Mouse (Mus musculus) E14TG2a.4 (cell line): ENCODE measurements at regions not wholly inside any gene's neighbourhood (a gene's known extent, or its start where the extent isn't known, plus 50 kb on each side); places are given as distances from the start of the nearest gene placed in this dataset.

Experiments used
- H3K27me3 ChIP-seq: 2 replicates; pipeline ENCODE4 v1.6.1; 2014; ENCODE audit warnings: low read length, control low read depth; ENCODE audit not compliant: insufficient read depth
- H3K36me3 ChIP-seq: 2 replicates; pipeline ENCODE4 v1.6.1; 2014; ENCODE audit warnings: low read length, control low read depth; ENCODE audit not compliant: insufficient read depth
- H3K4me1 ChIP-seq: replicated peaks from 2 replicates; pipeline ENCODE4 v1.6.1; 2014; ENCODE audit warnings: low read depth, low read length, control low read depth
- H3K4me3 ChIP-seq: replicated peaks from 2 replicates; pipeline ENCODE4 v1.5.1; 2014; ENCODE audit warnings: mild to moderate bottlenecking, low read length
- H3K9me3 ChIP-seq: 2 replicates; pipeline ENCODE4 v1.6.1; 2014; ENCODE audit warnings: low read length, control low read depth
- CTCF ChIP-seq: conservative IDR thresholded peaks from 2 replicates; pipeline ENCODE4 v1.5.1; 2014; ENCODE audit warnings: low read length
- NANOG ChIP-seq: IDR thresholded peaks from 2 replicates; pipeline ENCODE4 v1.6.1; 2014; ENCODE audit warnings: borderline replicate concordance, low read length, mixed read lengths
- POU5F1 ChIP-seq: IDR thresholded peaks from 2 replicates; pipeline ENCODE4 v1.6.1; 2014; ENCODE audit warnings: low read length, borderline replicate concordance

GRCm38 (mm10) chr11:7010858-7011257 is 52.4 kb upstream of the Adcy1 start:
- TF ChIP-seq POU5F1 (no peak), CTCF (no peak), NANOG (no peak)
- H3K4me3 ChIP-seq = no peak overlapping the region

GRCm38 (mm10) chr11:6999329-6999728 is 64.0 kb upstream of the Adcy1 start:
- Histone ChIP-seq H3K9me3 (peaks cover 5% of the 10 kb centered on the region; the same call in 1 of the 2 replicates), H3K4me1 (no peaks in the 10 kb centered on the region), H3K27me3 (no peaks in the 10 kb centered on the region), H3K36me3 (no peaks in the 10 kb centered on the region), H3K4me3 (no peak overlapping the region)
- TF ChIP-seq CTCF (no peak), NANOG (no peak), POU5F1 (no peak)

More at GRCm38 (mm10) chr11:7010858-7011257, 52.4 kb upstream of the Adcy1 start:
- Histone ChIP-seq H3K36me3 (no peaks in the 10 kb centered on the region), H3K9me3 (peaks cover 18% of the 10 kb centered on the region), H3K27me3 (no peaks in the 10 kb centered on the region), H3K4me1 (no peaks in the 10 kb centered on the region)

- H3K9me3 ChIP-seq = peaks cover 5% of the 10 kb centered on the region; the same call in 1 of the 2 replicates
- H3K27me3 ChIP-seq = no peaks in the 10 kb centered on the region
- no peaks in the 10 kb centered on the region for H3K4me1 ChIP-seq
- TF ChIP-seq CTCF (no peak), NANOG (no peak), POU5F1 (no peak)
- H3K4me3 ChIP-seq = no peak overlapping the region
- H3K36me3 ChIP-seq = no peaks in the 10 kb centered on the region
Observed at GRCm38 (mm10) chr11:6998810-6999209, 64.5 kb upstream of the Adcy1 start.

- Histone ChIP-seq H3K9me3 (no peaks in the 10 kb centered on the region), H3K36me3 (no peaks in the 10 kb centered on the region), H3K4me1 (no peaks in the 10 kb centered on the region), H3K27me3 (no peaks in the 10 kb centered on the region), H3K4me3 (no peak overlapping the region)
- TF ChIP-seq POU5F1 = no peak
- TF ChIP-seq NANOG = no peak
- no peak for TF ChIP-seq CTCF
Observed at GRCm38 (mm10) chr11:6997508-6997907, 65.8 kb upstream of the Adcy1 start.

- peaks cover 4% of the 10 kb centered on the region; the same call in 1 of the 2 replicates for H3K27me3 ChIP-seq
- H3K9me3 ChIP-seq = no peaks in the 10 kb centered on the region
- no peak overlapping the region for H3K4me3 ChIP-seq
- no peaks in the 10 kb centered on the region for H3K4me1 ChIP-seq
- TF ChIP-seq CTCF = no peak
- TF ChIP-seq NANOG = no peak
- TF ChIP-seq POU5F1 = no peak
- no peaks in the 10 kb centered on the region for H3K36me3 ChIP-seq
Observed at GRCm38 (mm10) chr11:6993731-6994130, 69.6 kb upstream of the Adcy1 start.

- no peak for TF ChIP-seq NANOG
- TF ChIP-seq CTCF = no peak
Observed at GRCm38 (mm10) chr11:6991626-6992025, 71.7 kb upstream of the Adcy1 start.

GRCm38 (mm10) chr11:6990711-6991110 is 72.6 kb upstream of the Adcy1 start:
- peaks cover 4% of the 10 kb centered on the region; the same call in 1 of the 2 replicates for H3K27me3 ChIP-seq
- no peaks in the 10 kb centered on the region for H3K36me3 ChIP-seq
- no peaks in the 10 kb centered on the region for H3K4me1 ChIP-seq
- no peaks in the 10 kb centered on the region for H3K9me3 ChIP-seq
- TF ChIP-seq CTCF (no peak), NANOG (no peak), POU5F1 (no peak)
- no peak overlapping the region for H3K4me3 ChIP-seq

More at GRCm38 (mm10) chr11:6991626-6992025, 71.7 kb upstream of the Adcy1 start:
- H3K4me1 ChIP-seq = no peaks in the 10 kb centered on the region
- no peaks in the 10 kb centered on the region for H3K36me3 ChIP-seq
- no peaks in the 10 kb centered on the region for H3K9me3 ChIP-seq
- H3K4me3 ChIP-seq = no peak overlapping the region
- peaks cover 4% of the 10 kb centered on the region; the same call in 1 of the 2 replicates for H3K27me3 ChIP-seq

- TF ChIP-seq POU5F1 = no peak
- no peak for TF ChIP-seq NANOG
- TF ChIP-seq CTCF = no peak
- Histone ChIP-seq H3K4me3 (no peak overlapping the region), H3K9me3 (no peaks in the 10 kb centered on the region), H3K27me3 (peaks cover 4% of the 10 kb centered on the region; the same call in 1 of the 2 replicates), H3K36me3 (no peaks in the 10 kb centered on the region), H3K4me1 (no peaks in the 10 kb centered on the region)
Observed at GRCm38 (mm10) chr11:6988884-6989824, 74.1 kb upstream of the Adcy1 start.

- TF ChIP-seq POU5F1 = no peak
- TF ChIP-seq NANOG = no peak
- TF ChIP-seq CTCF = no peak
- H3K36me3 ChIP-seq = no peaks in the 10 kb centered on the region
Observed at GRCm38 (mm10) chr11:6987995-6988394, 75.3 kb upstream of the Adcy1 start.

More at GRCm38 (mm10) chr11:6987995-6988394, 75.3 kb upstream of the Adcy1 start:
- no peaks in the 10 kb centered on the region for H3K9me3 ChIP-seq
- peaks cover 4% of the 10 kb centered on the region; the same call in 1 of the 2 replicates for H3K27me3 ChIP-seq
- H3K4me1 ChIP-seq = no peaks in the 10 kb centered on the region
- H3K4me3 ChIP-seq = no peak overlapping the region
